Comparison of ENCODE assay signal across 36 mouse cellular contexts in genomic region chr7:17171827-17172226, GRCm38 (mm10). TPM values are rescaled to one million over a fixed set of nuclear protein-coding genes. Genes with fewer than 3 reads are reported as not detected.
"Had no signal": no experiment of that assay in that cellular context is flagged by ENCODE, and none has a peak within 500 bp of the region (broad histone marks: within the 10 kb centered on the region; RNA-seq: fewer than 3 reads in every experiment).

No protein-coding gene starts in this region.

- H3K4me1 ChIP-seq: embryonic facial prominence, embryonic 10.5 days; embryonic facial prominence, embryonic 12.5 days; embryonic facial prominence, embryonic 13.5 days; embryonic facial prominence, embryonic 15.5 days; forebrain, embryonic 10.5 days; forebrain, embryonic 12.5 days; forebrain, embryonic 15.5 days; heart, embryonic 10.5 days had no signal

- H3K27me3 ChIP-seq: embryonic facial prominence, embryonic 12.5 days; embryonic facial prominence, embryonic 13.5 days; embryonic facial prominence, embryonic 15.5 days; forebrain, embryonic 12.5 days; forebrain, embryonic 15.5 days had no signal

- H3K27ac ChIP-seq: embryonic facial prominence, embryonic 10.5 days; embryonic facial prominence, embryonic 12.5 days; embryonic facial prominence, embryonic 13.5 days; embryonic facial prominence, embryonic 15.5 days; forebrain, embryonic 10.5 days; forebrain, embryonic 12.5 days; forebrain, embryonic 15.5 days; gastrocnemius, adult 2 months; heart, adult 2 months; heart, embryonic 10.5 days had no signal

- H3K36me3 ChIP-seq: embryonic facial prominence, embryonic 10.5 days; embryonic facial prominence, embryonic 12.5 days; embryonic facial prominence, embryonic 13.5 days; embryonic facial prominence, embryonic 15.5 days; forebrain, embryonic 10.5 days; forebrain, embryonic 12.5 days; forebrain, embryonic 15.5 days; heart, embryonic 10.5 days had no signal

- DNase-seq: cerebellum, adult 9-10 months; cerebellum, adult 9-11 months; cerebellum, postnatal 10 days; cerebellum, postnatal 14 days; cerebellum, postnatal 25 days; cerebellum, postnatal 36 days; embryo, embryonic 11 days; forebrain, postnatal 0 days; gastrocnemius, adult 2 months; gastrocnemius, postnatal 10 days; gastrocnemius, postnatal 14 days; gastrocnemius, postnatal 25 days; gastrocnemius, postnatal 36 days; heart, adult 11 months; heart, adult 18-20 months; heart, adult 2 months had no signal

- H3K4me3 ChIP-seq: embryonic facial prominence, embryonic 10.5 days; embryonic facial prominence, embryonic 12.5 days; embryonic facial prominence, embryonic 13.5 days; embryonic facial prominence, embryonic 15.5 days; erythroblast, embryonic 14.5 days; forebrain, embryonic 10.5 days; forebrain, embryonic 12.5 days; forebrain, embryonic 15.5 days; gastrocnemius, adult 2 months; heart, adult 2 months; heart, embryonic 10.5 days had no signal

- ATAC-seq: forebrain, embryonic 14.5 days; forebrain, embryonic 15.5 days; forebrain, embryonic 16.5 days; forebrain, postnatal 0 days had no signal

- H3K9me3 ChIP-seq: embryonic facial prominence, embryonic 15.5 days; forebrain, embryonic 15.5 days had no signal

- H3K9ac ChIP-seq: embryonic facial prominence, embryonic 12.5 days; embryonic facial prominence, embryonic 13.5 days; embryonic facial prominence, embryonic 15.5 days; forebrain, embryonic 12.5 days; forebrain, embryonic 15.5 days; forebrain, postnatal 0 days had no signal

- H3K4me2 ChIP-seq: embryonic facial prominence, embryonic 12.5 days; embryonic facial prominence, embryonic 13.5 days; embryonic facial prominence, embryonic 15.5 days; forebrain, embryonic 12.5 days; forebrain, embryonic 15.5 days had no signal

RNA-seq across cellular contexts. Expression of gene Ceacam3, which starts 21.7 kb away (rescaled TPM):
- total RNA-seq: common myeloid progenitor, adult 5-6 weeks; gastrocnemius, adult 18-20 months; gastrocnemius, adult 2 months; gastrocnemius, adult 8-10 months; gastrocnemius, postnatal 10 days; gastrocnemius, postnatal 14 days; gastrocnemius, postnatal 25 days; gastrocnemius, postnatal 36 days; gastrocnemius, postnatal 4 days; granulocyte monocyte progenitor cell, adult 5-6 weeks; heart, adult 18-20 months; heart, adult 2 months; heart, adult 8-10 months had no signal
- polyA plus RNA-seq: embryonic facial prominence, embryonic 10.5 days; embryonic facial prominence, embryonic 11.5 days; embryonic facial prominence, embryonic 12.5 days; embryonic facial prominence, embryonic 13.5 days; embryonic facial prominence, embryonic 15.5 days; erythroblast, embryonic 14.5 days; forebrain, embryonic 10.5 days; forebrain, embryonic 12.5 days; forebrain, embryonic 14.5 days; forebrain, embryonic 15.5 days; forebrain, embryonic 16.5 days; forebrain, postnatal 0 days; gonadal fat pad, adult 2 months; heart, adult 2 months; heart, embryonic 10.5 days had no signal

RNA-seq across cellular contexts. Expression of gene Psg29, which starts 31.4 kb away (rescaled TPM):
- total RNA-seq: common myeloid progenitor, adult 5-6 weeks; gastrocnemius, adult 18-20 months; gastrocnemius, adult 2 months; gastrocnemius, adult 8-10 months; gastrocnemius, postnatal 10 days; gastrocnemius, postnatal 14 days; gastrocnemius, postnatal 25 days; gastrocnemius, postnatal 36 days; gastrocnemius, postnatal 4 days; granulocyte monocyte progenitor cell, adult 5-6 weeks; heart, adult 18-20 months; heart, adult 2 months; heart, adult 8-10 months had no signal
- polyA plus RNA-seq: embryonic facial prominence, embryonic 10.5 days; embryonic facial prominence, embryonic 11.5 days; embryonic facial prominence, embryonic 12.5 days; embryonic facial prominence, embryonic 13.5 days; embryonic facial prominence, embryonic 14.5 days; embryonic facial prominence, embryonic 15.5 days; erythroblast, embryonic 14.5 days; forebrain, embryonic 10.5 days; forebrain, embryonic 12.5 days; forebrain, embryonic 14.5 days; forebrain, embryonic 15.5 days; forebrain, embryonic 16.5 days; forebrain, postnatal 0 days; gonadal fat pad, adult 2 months; heart, adult 2 months; heart, embryonic 10.5 days had no signal
